Mouse (Mus musculus) megakaryocyte, embryonic 14.5 days (primary cell): ENCODE measurements around the gene Plekhb1. TPM values are rescaled to one million over a fixed set of nuclear protein-coding genes. Genes with fewer than 3 reads are reported as not detected.

Source experiments
- H3K27me3 ChIP-seq: replicated peaks from 2 replicates; pipeline ENCODE3; 2012; ENCODE audit warnings: inconsistent platforms
- H3K36me3 ChIP-seq: replicated peaks from 2 replicates; pipeline ENCODE3; 2012; ENCODE audit warnings: low read length, inconsistent platforms, mixed read lengths
- H3K4me1 ChIP-seq: 2 replicates; pipeline ENCODE4 v1.6.1; 2012; ENCODE audit warnings: inconsistent platforms
- H3K4me3 ChIP-seq: replicated peaks from 2 replicates; pipeline ENCODE3; 2012; ENCODE audit warnings: moderate library complexity, mild to moderate bottlenecking, inconsistent platforms
- H3K9me3 ChIP-seq: 2 replicates; pipeline ENCODE4 v1.6.1; 2012; ENCODE audit warnings: inconsistent platforms
- FLI1 ChIP-seq: IDR thresholded peaks from 2 replicates; pipeline ENCODE4 v1.6.1; 2012; ENCODE audit warnings: low read length, inconsistent platforms, mixed read lengths
- GATA1 ChIP-seq: IDR thresholded peaks from 3 replicates; pipeline ENCODE4 v1.6.1; 2012; ENCODE audit warnings: mixed read lengths, low read length, inconsistent platforms, borderline replicate concordance
- polyA plus RNA-seq: library from polyadenylated mRNA; stranded (reverse); fragments of >175 nt; gene quantifications from 2 replicates; pipeline ENCODE4 v1.2.3, GENCODE M21; 2012; ENCODE audit warnings: low replicate concordance; ENCODE audit not compliant: insufficient read depth

Gene Plekhb1
- polyA plus RNA-seq, 1 experiment: not detected

DNA sequence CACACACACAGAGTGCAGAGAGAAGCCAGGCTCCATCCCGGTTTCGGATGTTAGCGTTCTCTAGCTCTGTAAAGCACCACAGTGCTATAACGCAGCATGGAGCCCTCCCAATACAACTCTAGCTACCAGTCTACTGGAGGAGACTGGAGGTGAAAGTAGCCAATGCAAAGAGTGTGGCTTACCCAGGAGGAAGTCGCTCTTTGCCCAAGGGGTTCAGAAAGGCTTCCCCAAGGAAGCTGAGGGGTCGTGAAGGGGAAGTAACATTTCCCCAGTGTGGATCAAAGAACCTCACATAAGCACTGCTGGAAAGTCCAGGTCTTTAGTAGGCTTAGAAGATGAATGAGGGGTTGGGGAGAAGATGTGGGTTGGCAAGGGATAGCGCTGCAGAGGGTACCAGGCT lies 950 bp downstream of the Plekhb1 start:
- Histone ChIP-seq H3K27me3 (peaks cover 30% of the 10 kb centered on the region), H3K4me1 (peaks cover 31% of the 10 kb centered on the region), H3K9me3 (no peaks in the 10 kb centered on the region), H3K4me3 (no peak overlapping the region), H3K36me3 (no peaks in the 10 kb centered on the region)
- no peak for TF ChIP-seq FLI1
- TF ChIP-seq GATA1: no peak

DNA sequence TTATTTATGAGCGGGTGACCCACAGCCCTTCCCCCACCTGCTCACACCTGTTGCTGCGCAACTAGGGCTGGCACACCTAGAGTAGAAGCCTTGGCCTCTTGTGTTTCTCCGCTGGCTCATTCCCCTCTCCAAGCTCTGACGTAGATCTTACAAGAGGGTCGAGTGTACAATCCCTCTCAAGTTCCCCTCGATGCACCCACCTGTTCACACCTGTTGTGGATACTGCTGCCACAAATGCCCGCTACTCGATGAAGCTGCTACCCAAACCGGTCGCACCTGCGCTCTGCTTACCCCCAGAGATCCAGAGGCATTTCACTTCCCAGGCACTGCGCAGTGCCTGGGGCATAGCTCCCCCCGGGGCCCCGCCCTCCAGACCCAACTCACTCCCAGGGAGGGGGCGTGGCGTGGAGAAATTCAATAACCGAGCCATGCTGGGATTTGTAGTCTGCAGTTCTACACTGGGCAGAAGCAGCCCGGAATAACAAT lies 4.1 kb downstream of the Plekhb1 start:
- Histone ChIP-seq H3K4me1 (peaks cover 24% of the 10 kb centered on the region), H3K27me3 (peaks cover 21% of the 10 kb centered on the region), H3K4me3 (no peak overlapping the region), H3K9me3 (no peaks in the 10 kb centered on the region), H3K36me3 (no peaks in the 10 kb centered on the region)
- TF ChIP-seq FLI1 (no peak), GATA1 (no peak)

GRCm38 (mm10) chr7:100656739-100657138 lies 5.5 kb downstream of the Plekhb1 start:
- H3K36me3 ChIP-seq: no peaks in the 10 kb centered on the region
- H3K9me3 ChIP-seq: no peaks in the 10 kb centered on the region
- TF ChIP-seq GATA1 (no peak), FLI1 (no peak)
- H3K27me3 ChIP-seq: peaks cover 19% of the 10 kb centered on the region
- H3K4me3 ChIP-seq: no peak overlapping the region
- H3K4me1 ChIP-seq: peaks cover 20% of the 10 kb centered on the region

DNA sequence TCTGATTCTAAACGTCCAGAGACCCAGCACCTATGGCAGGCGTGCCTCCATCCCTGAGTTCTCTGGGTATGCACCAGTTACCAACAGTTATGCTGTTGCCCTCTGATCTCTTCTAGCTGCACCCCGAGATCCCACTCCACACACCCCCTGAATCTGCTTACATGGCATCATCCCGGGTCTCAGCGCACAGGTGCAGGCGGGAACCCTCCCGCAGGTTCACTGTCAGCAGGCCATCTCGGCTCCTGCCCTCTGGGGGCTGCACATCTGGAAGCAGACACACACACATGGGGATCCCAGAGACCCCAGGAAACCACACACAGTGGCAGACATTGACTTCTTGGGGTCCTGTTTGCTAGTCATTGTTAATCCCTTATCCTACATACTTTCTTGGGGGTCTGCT lies 7.8 kb downstream of the Plekhb1 start:
- peaks cover 11% of the 10 kb centered on the region for H3K36me3 ChIP-seq
- no peak overlapping the region for H3K4me3 ChIP-seq
- TF ChIP-seq FLI1: no peak
- no peak for TF ChIP-seq GATA1
- peaks cover 13% of the 10 kb centered on the region for H3K27me3 ChIP-seq
- H3K9me3 ChIP-seq: no peaks in the 10 kb centered on the region
- H3K4me1 ChIP-seq: peaks cover 29% of the 10 kb centered on the region

- Histone ChIP-seq H3K9me3 (no peaks in the 10 kb centered on the region), H3K36me3 (peaks cover 19% of the 10 kb centered on the region), H3K4me1 (peaks cover 27% of the 10 kb centered on the region), H3K4me3 (no peak overlapping the region), H3K27me3 (peaks cover 11% of the 10 kb centered on the region)
- no peak for TF ChIP-seq GATA1
- TF ChIP-seq FLI1: no peak
Observed at GRCm38 (mm10) chr7:100653480-100654266, 8.5 kb downstream of the Plekhb1 start.

- Histone ChIP-seq H3K36me3 (peaks cover 46% of the 10 kb centered on the region), H3K9me3 (no peaks in the 10 kb centered on the region), H3K4me3 (no peak overlapping the region), H3K4me1 (peaks cover 41% of the 10 kb centered on the region), H3K27me3 (peaks cover 7% of the 10 kb centered on the region)
- TF ChIP-seq FLI1 (no peak), GATA1 (no peak)
Observed at GRCm38 (mm10) chr7:100651011-100651410, 11.2 kb downstream of the Plekhb1 start.

DNA sequence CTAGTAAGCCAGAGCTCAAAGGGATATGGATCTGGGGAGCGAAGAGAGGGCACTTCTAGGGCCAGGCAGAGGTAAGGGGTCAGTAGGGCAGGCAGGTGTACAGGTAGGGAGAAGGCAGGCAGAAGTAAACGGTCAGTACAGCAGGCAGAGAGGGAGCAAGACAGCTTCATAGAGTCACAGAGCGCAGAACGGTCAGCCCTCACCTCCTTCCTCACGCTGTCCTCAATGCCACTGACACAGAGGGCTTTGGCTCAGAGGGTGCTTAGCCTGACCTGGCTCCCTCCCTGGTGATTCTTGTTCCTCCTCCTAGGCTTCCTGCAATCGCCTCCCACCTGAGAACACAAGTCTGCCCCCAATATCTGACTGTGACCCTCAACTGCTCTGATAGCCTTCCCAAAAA lies 11.8 kb downstream of the Plekhb1 start:
- H3K9me3 ChIP-seq: no peaks in the 10 kb centered on the region
- peaks cover 52% of the 10 kb centered on the region for H3K36me3 ChIP-seq
- TF ChIP-seq FLI1 (no peak), GATA1 (no peak)

GRCm38 (mm10) chr7:100649826-100650225 lies 12.4 kb downstream of the Plekhb1 start:
- no peaks in the 10 kb centered on the region for H3K9me3 ChIP-seq
- peaks cover 43% of the 10 kb centered on the region for H3K4me1 ChIP-seq
- H3K36me3 ChIP-seq: peaks cover 57% of the 10 kb centered on the region
- H3K27me3 ChIP-seq: peaks cover 7% of the 10 kb centered on the region
- H3K4me3 ChIP-seq: no peak overlapping the region
- TF ChIP-seq GATA1: no peak
- no peak for TF ChIP-seq FLI1

More for the DNA sequence above, 11.8 kb downstream of the Plekhb1 start:
- Histone ChIP-seq H3K4me1 (peaks cover 41% of the 10 kb centered on the region), H3K27me3 (peaks cover 7% of the 10 kb centered on the region), H3K4me3 (peak overlapping the region; percentile 51)

DNA sequence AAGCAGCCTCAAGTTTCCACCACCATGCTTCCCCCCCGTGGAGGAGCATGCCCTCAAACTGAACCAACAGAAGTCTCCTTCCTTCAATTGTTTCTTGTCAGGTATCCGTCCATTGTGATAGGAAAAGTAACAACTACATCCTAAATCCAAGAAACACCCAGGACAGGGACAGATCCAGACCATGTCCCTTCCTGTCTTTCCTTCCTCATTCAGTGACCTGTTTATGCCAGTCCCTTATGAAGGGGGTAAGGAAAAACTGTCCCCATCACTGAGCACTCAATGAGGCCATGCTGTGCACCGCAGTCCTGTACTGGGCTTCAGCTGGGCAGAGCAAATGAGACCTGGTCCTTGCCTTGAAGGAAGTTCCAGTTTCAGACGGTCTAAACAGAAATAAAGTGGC lies 13.1 kb downstream of the Plekhb1 start:
- Histone ChIP-seq H3K36me3 (peaks cover 65% of the 10 kb centered on the region), H3K4me1 (peaks cover 43% of the 10 kb centered on the region)
- TF ChIP-seq FLI1: no peak
- TF ChIP-seq GATA1: no peak

DNA sequence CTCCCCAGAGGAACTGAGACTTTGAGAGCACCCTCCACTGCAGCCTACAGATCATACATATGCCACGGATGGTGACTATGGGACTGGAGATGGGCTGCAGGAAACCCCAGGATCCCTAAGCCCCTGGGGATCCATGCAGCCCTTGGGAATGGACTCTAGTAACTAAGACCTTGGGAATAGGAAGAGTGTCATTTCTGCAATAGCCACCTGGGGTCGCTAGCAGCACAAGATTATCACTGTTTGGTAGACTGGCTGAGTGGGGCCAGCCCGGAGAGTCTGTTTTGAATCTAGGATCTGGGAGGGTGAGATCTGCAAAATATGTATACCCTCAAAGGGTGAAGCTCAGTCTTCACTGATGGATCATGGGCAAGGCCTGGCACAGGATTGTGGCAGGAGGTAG lies 17.1 kb downstream of the Plekhb1 start:
- no peak overlapping the region for H3K4me3 ChIP-seq
- H3K4me1 ChIP-seq: peaks cover 34% of the 10 kb centered on the region
- TF ChIP-seq GATA1 (no peak), FLI1 (no peak)
- H3K9me3 ChIP-seq: no peaks in the 10 kb centered on the region
- H3K36me3 ChIP-seq: peaks cover 91% of the 10 kb centered on the region
- H3K27me3 ChIP-seq: no peaks in the 10 kb centered on the region

More for the DNA sequence above, 13.1 kb downstream of the Plekhb1 start:
- no peak overlapping the region for H3K4me3 ChIP-seq
- no peaks in the 10 kb centered on the region for H3K9me3 ChIP-seq
- peaks cover 4% of the 10 kb centered on the region for H3K27me3 ChIP-seq

DNA sequence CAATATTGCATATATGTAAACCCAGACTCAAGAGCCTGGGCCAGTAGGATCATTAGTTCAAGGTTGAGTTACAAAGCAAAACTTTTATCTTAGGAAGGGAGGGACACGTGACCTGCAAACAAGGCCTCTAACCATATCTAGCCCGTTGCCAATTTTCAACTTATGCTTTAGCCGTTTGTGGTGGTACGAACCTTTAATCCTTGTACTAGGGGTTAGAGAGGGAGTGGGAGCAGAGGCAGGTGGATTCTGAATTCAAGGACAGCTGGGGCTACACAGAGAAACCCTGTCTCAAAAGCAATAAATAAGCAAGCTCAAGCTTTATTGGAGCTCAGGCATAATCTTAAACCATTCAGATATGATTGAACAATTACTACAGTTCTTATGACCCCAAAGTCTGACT lies 19.8 kb downstream of the Plekhb1 start:
- no peaks in the 10 kb centered on the region for H3K9me3 ChIP-seq
- no peak overlapping the region for H3K4me3 ChIP-seq
- no peaks in the 10 kb centered on the region for H3K27me3 ChIP-seq
- TF ChIP-seq FLI1 (no peak), GATA1 (no peak)
- peaks cover 24% of the 10 kb centered on the region for H3K4me1 ChIP-seq
- peaks cover 84% of the 10 kb centered on the region for H3K36me3 ChIP-seq
